Mouse (Mus musculus): Measurements from ENCODE around the gene Prkcz. TPM values are rescaled to one million over a fixed set of nuclear protein-coding genes. Genes with fewer than 3 reads are reported as not detected.
A peak's percentile ranks its signal among the peaks of the same experiment; 100 is the strongest.

Gene Prkcz
- polyA plus RNA-seq, 1 experiment from 2014 or later: 6.8 TPM

DNA sequence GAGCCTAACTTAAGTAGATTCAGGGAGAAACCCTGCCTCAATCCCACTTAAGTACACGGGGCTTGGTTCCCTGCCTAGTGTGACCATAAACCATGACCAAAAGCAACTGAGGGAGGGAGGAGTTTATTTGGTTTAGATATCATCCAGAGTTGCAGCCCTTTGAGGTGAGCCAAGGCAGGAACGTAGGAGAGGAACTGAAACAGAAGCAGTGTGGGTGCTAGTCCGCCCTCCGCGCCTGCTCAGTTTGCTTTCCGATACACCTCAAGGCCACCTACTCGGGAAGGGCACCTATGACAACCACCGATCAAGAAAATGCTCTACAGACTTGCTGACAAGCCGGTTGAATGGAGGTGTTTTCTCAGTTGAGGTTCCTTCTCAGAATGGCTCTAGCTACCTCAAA is 6.6 kb upstream of the Prkcz start:
- Histone ChIP-seq H3K4me1 (ENCODE audit: control insufficient read depth, insufficient read depth, low read length) (no peaks in the 10 kb centered on the region), H3K27me3 (ENCODE audit: control insufficient read depth, insufficient read depth, low read length) (peaks cover 15% of the 10 kb centered on the region; the same call in 1 of the 2 replicates), H3K4me2 (no peak overlapping the region), H3K27ac (ENCODE audit: low read depth, low read length) (no peak overlapping the region), H3K9me3 (replicated peaks; ENCODE audit: control insufficient read depth, low read length) (no peaks in the 10 kb centered on the region), H3K9ac (ENCODE audit: low read depth, low read length) (no peak overlapping the region), H3K4me3 (ENCODE audit: low read depth, low read length) (no peak overlapping the region), H3K36me3 (ENCODE audit: control insufficient read depth, insufficient read depth, low read length) (no peaks in the 10 kb centered on the region)
- no peak for ATAC-seq (replicated peaks; ENCODE audit: insufficient number of reproducible peaks, low FRiP score, low TSS enrichment)
- WGBS (ENCODE audit: insufficient replicate concordance): 84% methylated on average over 9 of the region's 9 CpGs

- Histone ChIP-seq H3K4me2 (no peak overlapping the region), H3K9me3 (replicated peaks; ENCODE audit: control insufficient read depth, low read length) (no peaks in the 10 kb centered on the region), H3K9ac (ENCODE audit: low read depth, low read length) (no peak overlapping the region), H3K4me3 (ENCODE audit: low read depth, low read length) (no peak overlapping the region), H3K36me3 (ENCODE audit: control insufficient read depth, insufficient read depth, low read length) (no peaks in the 10 kb centered on the region), H3K27ac (ENCODE audit: low read depth, low read length) (no peak overlapping the region), H3K27me3 (ENCODE audit: control insufficient read depth, insufficient read depth, low read length) (peaks cover 22% of the 10 kb centered on the region), H3K4me1 (ENCODE audit: control insufficient read depth, insufficient read depth, low read length) (peaks cover 4% of the 10 kb centered on the region; the same call in 1 of the 2 replicates)
- WGBS (ENCODE audit: insufficient replicate concordance): 81% methylated on average over 6 of the region's 6 CpGs
- ATAC-seq (replicated peaks; ENCODE audit: insufficient number of reproducible peaks, low FRiP score, low TSS enrichment): no peak
These were observed 5.6 kb upstream of the Prkcz start for GRCm38 (mm10) chr4:155366784-155367183.

DNA sequence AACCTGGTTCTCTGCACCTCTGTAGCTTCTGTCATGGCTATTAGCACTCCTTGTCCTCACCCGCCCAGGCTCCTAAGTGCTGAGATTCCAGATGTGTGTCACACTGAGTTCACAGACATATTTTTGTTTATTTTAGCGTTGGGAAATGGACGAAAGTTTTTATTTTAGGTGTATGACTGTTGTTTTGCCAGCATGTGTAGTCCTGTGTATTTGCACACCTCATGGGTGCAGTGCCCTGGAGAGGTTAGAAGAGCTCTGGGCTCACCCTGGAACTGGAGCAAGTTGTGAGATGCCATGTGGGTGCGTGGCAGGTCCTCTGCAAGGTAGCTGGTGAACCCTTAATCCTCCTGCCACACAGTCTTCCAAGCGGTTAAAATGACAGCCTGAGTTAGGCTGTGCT is 1.3 kb upstream of the Prkcz start:
- Histone ChIP-seq H3K9me3 (replicated peaks; ENCODE audit: control insufficient read depth, low read length) (no peaks in the 10 kb centered on the region), H3K36me3 (ENCODE audit: control insufficient read depth, insufficient read depth, low read length) (no peaks in the 10 kb centered on the region), H3K27ac (ENCODE audit: low read depth, low read length) (no peak overlapping the region), H3K4me2 (no peak overlapping the region; the same call in 1 of the 2 replicates), H3K9ac (ENCODE audit: low read depth, low read length) (no peak overlapping the region), H3K4me1 (ENCODE audit: control insufficient read depth, insufficient read depth, low read length) (peaks cover 4% of the 10 kb centered on the region; the same call in 1 of the 2 replicates), H3K27me3 (ENCODE audit: control insufficient read depth, insufficient read depth, low read length) (peaks cover 52% of the 10 kb centered on the region), H3K4me3 (ENCODE audit: low read depth, low read length) (no peak overlapping the region; the same call in 1 of the 2 replicates)
- no peak for ATAC-seq (replicated peaks; ENCODE audit: insufficient number of reproducible peaks, low FRiP score, low TSS enrichment)
- WGBS (ENCODE audit: insufficient replicate concordance): 31% methylated on average over 5 of the region's 5 CpGs

DNA sequence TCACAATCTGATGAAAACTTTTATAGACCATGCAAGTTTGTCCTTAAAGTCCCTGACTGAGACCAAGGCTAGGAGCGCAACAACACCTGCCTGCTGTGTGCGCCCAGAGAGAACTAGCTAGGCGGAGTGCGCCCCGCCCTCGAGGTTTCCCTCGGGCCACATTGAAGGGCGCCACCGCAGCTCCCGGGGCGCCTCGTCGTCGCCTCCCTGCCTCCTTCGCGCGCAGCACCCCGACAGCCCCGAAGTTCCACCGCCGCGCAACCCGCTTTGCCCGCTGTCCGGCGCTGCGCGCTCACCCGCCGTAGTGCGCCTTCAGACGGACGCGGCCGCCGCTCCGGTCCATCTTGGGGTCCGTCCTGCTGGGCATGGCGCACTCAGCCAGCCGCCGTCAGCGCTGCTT is 305 bp downstream of the Prkcz start:
- H3K9ac ChIP-seq (ENCODE audit: low read depth, low read length): peak overlapping the region; percentile 46; the same call in 1 of the 2 replicates
- 0 out of 2 replicates have a peak, but pooled peaks have one; percentile 8 for ATAC-seq (replicated peaks; ENCODE audit: insufficient number of reproducible peaks, low FRiP score, low TSS enrichment)
- no peaks in the 10 kb centered on the region for H3K36me3 ChIP-seq (ENCODE audit: control insufficient read depth, insufficient read depth, low read length)
- H3K27me3 ChIP-seq (ENCODE audit: control insufficient read depth, insufficient read depth, low read length): peaks cover 42% of the 10 kb centered on the region
- peak overlapping the region; percentile 53 for H3K4me3 ChIP-seq (ENCODE audit: low read depth, low read length)
- H3K4me1 ChIP-seq (ENCODE audit: control insufficient read depth, insufficient read depth, low read length): peaks cover 4% of the 10 kb centered on the region; the same call in 1 of the 2 replicates
- under 1% methylated on average over 42 of the region's 42 CpGs for WGBS (ENCODE audit: insufficient replicate concordance)
- 0 out of 2 replicates have a peak overlapping the region, but pooled peaks have one; percentile 10 for H3K27ac ChIP-seq (ENCODE audit: low read depth, low read length)
- no peaks in the 10 kb centered on the region for H3K9me3 ChIP-seq (replicated peaks; ENCODE audit: control insufficient read depth, low read length)
- peak overlapping the region; percentile 61 for H3K4me2 ChIP-seq

DNA sequence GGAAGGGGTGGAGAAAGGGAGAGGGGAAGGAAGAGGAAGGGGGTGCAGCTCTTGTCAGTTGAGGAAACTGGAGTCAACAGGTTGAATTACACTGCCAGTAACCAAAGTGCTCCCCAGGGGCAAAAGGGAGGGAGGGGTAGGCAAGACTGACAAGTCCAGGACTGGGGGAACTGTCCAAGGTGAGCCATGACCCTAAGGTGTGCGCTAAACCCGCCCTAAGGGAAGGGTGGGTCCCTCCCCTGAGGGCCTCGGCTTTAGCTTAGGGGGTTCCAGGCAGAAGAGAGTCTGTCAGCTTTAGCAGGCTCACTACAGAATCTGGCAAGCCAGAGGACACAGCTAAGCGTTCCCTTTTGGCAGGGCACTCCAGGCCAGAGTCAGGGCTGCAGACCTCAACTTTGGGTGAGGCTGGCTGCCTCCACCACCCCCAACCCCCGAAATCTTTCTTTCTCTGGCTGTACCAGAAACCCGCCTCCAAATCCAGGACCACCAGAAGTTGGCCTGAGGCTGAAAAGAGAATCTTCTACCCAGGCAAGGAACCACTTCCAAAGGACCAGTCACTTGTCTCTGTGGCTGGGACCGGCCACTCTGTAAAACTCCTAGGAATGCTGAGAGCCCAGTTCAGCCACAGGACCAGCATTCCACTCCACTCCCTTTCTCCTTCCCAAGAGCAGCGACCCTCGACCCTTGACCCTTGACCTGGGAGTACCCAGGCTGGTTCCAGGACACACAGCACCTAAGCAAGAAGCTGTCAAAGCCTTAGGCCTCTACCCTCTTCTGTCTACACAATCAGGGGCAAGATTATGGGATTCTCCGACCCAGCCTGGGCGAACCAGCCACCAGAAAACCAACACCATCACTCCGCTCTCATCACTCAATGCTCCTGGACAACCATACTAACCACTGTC is 1.3 kb downstream of the Prkcz start:
- ATAC-seq (replicated peaks; ENCODE audit: insufficient number of reproducible peaks, low FRiP score, low TSS enrichment): no peak
- H3K9me3 ChIP-seq (replicated peaks; ENCODE audit: control insufficient read depth, low read length): no peaks in the 10 kb centered on the region
- H3K4me2 ChIP-seq: no peak overlapping the region; the same call in 1 of the 2 replicates
- H3K4me3 ChIP-seq (ENCODE audit: low read depth, low read length): no peak overlapping the region
- H3K9ac ChIP-seq (ENCODE audit: low read depth, low read length): no peak overlapping the region
- H3K36me3 ChIP-seq (ENCODE audit: control insufficient read depth, insufficient read depth, low read length): no peaks in the 10 kb centered on the region
- peaks cover 42% of the 10 kb centered on the region for H3K27me3 ChIP-seq (ENCODE audit: control insufficient read depth, insufficient read depth, low read length)
- WGBS (ENCODE audit: insufficient replicate concordance): 30% methylated on average over 12 of the region's 12 CpGs
- H3K27ac ChIP-seq (ENCODE audit: low read depth, low read length): no peak overlapping the region
- H3K4me1 ChIP-seq (ENCODE audit: control insufficient read depth, insufficient read depth, low read length): peaks cover 4% of the 10 kb centered on the region; the same call in 1 of the 2 replicates

GRCm38 (mm10) chr4:155357601-155358000 is 3.6 kb downstream of the Prkcz start:
- Histone ChIP-seq H3K4me2 (no peak overlapping the region), H3K9me3 (replicated peaks; ENCODE audit: control insufficient read depth, low read length) (no peaks in the 10 kb centered on the region), H3K4me1 (ENCODE audit: control insufficient read depth, insufficient read depth, low read length) (peaks cover 4% of the 10 kb centered on the region; the same call in 1 of the 2 replicates), H3K27ac (ENCODE audit: low read depth, low read length) (no peak overlapping the region), H3K4me3 (ENCODE audit: low read depth, low read length) (no peak overlapping the region), H3K27me3 (ENCODE audit: control insufficient read depth, insufficient read depth, low read length) (peaks cover 37% of the 10 kb centered on the region), H3K36me3 (ENCODE audit: control insufficient read depth, insufficient read depth, low read length) (no peaks in the 10 kb centered on the region), H3K9ac (ENCODE audit: low read depth, low read length) (no peak overlapping the region)
- ATAC-seq (replicated peaks; ENCODE audit: insufficient number of reproducible peaks, low FRiP score, low TSS enrichment): no peak
- 50% methylated on average over 2 of the region's 2 CpGs for WGBS (ENCODE audit: insufficient replicate concordance)

DNA sequence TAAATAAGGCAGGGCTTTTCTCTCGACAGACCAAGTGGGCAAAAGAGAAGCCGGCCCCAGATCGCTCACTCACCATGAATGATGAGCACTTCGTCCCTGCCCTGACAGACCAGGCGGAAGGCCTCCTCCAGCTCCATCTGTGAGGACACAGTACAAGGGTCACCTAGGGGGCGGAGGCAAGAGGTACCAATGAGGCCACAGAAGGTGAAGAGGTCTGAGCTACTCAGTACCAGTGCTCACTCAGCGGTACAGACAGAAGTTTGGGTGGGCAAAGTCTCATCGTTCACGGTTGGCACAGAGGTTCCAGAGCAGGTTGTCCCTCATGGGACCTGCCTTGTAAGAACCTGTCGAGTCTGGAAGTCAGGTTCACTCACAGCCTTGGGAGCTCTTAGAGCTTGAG is 4.8 kb downstream of the Prkcz start:
- H3K4me3 ChIP-seq (ENCODE audit: low read depth, low read length): no peak overlapping the region
- H3K4me2 ChIP-seq: no peak overlapping the region
- H3K4me1 ChIP-seq (ENCODE audit: control insufficient read depth, insufficient read depth, low read length): no peaks in the 10 kb centered on the region
- WGBS (ENCODE audit: insufficient replicate concordance): 79% methylated on average over 10 of the region's 10 CpGs
- no peaks in the 10 kb centered on the region for H3K9me3 ChIP-seq (replicated peaks; ENCODE audit: control insufficient read depth, low read length)
- H3K27me3 ChIP-seq (ENCODE audit: control insufficient read depth, insufficient read depth, low read length): peaks cover 26% of the 10 kb centered on the region
- H3K27ac ChIP-seq (ENCODE audit: low read depth, low read length): no peak overlapping the region
- no peaks in the 10 kb centered on the region for H3K36me3 ChIP-seq (ENCODE audit: control insufficient read depth, insufficient read depth, low read length)
- no peak for ATAC-seq (replicated peaks; ENCODE audit: insufficient number of reproducible peaks, low FRiP score, low TSS enrichment)
- no peak overlapping the region for H3K9ac ChIP-seq (ENCODE audit: low read depth, low read length)

GRCm38 (mm10) chr4:155354546-155354945 is 6.6 kb downstream of the Prkcz start:
- no peak overlapping the region for H3K4me3 ChIP-seq (ENCODE audit: low read depth, low read length)
- H3K4me1 ChIP-seq (ENCODE audit: control insufficient read depth, insufficient read depth, low read length): no peaks in the 10 kb centered on the region
- 71% methylated on average over 7 of the region's 7 CpGs for WGBS (ENCODE audit: insufficient replicate concordance)
- H3K36me3 ChIP-seq (ENCODE audit: control insufficient read depth, insufficient read depth, low read length): no peaks in the 10 kb centered on the region
- no peaks in the 10 kb centered on the region for H3K9me3 ChIP-seq (replicated peaks; ENCODE audit: control insufficient read depth, low read length)
- ATAC-seq (replicated peaks; ENCODE audit: insufficient number of reproducible peaks, low FRiP score, low TSS enrichment): no peak
- no peak overlapping the region for H3K4me2 ChIP-seq
- no peak overlapping the region for H3K9ac ChIP-seq (ENCODE audit: low read depth, low read length)
- H3K27me3 ChIP-seq (ENCODE audit: control insufficient read depth, insufficient read depth, low read length): peaks cover 10% of the 10 kb centered on the region
- no peak overlapping the region for H3K27ac ChIP-seq (ENCODE audit: low read depth, low read length)

Data from heart, embryonic 11.5 days (tissue).